Mouse (Mus musculus): ENCODE data around the gene Camsap2. TPM values are rescaled to one million over a fixed set of nuclear protein-coding genes. Genes with fewer than 3 reads are reported as not detected.

The Camsap2 gene
- total RNA-seq, 1 experiment from 2014 or later: 39.4 TPM

DNA sequence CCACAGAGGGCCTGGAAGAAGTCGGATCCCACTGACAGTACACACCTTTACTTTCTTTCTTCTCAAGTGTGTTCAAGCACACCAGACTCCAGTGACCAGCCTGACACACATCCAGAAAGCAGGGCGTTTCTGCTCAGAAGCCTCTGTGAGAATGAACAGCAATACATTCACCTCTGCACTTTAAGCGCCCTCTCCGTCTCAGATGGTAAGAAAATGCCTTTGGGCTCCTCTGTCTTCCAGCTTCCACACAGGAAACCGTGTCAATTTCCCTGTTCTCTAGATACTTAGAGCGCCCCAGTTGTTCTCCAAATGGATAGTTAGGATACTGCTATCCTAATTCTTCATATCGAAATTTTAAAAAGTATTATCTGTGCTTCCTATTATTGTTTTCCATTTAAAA, 2.2 kb downstream of the Camsap2 start:
- no peak for DNase-seq

DNA sequence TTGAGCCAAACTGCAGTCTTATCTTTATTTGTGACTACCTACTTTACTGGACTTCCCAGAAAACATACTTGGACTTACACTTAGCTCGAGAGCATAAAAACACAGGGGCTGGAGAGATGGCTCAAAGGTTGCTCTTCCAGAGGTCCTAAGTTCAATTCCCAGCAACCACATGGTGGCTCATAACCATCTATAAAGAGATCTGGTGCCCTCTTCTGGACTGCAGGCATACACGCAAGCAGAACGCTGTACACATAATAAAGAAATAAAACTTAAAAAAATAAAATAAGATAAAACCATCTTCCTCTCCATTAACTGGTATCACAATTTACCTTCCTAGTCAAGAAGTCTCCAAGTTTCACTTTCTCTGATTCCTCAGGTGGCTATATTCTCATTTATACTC, 5.4 kb downstream of the Camsap2 start:
- no peak for DNase-seq

DNA sequence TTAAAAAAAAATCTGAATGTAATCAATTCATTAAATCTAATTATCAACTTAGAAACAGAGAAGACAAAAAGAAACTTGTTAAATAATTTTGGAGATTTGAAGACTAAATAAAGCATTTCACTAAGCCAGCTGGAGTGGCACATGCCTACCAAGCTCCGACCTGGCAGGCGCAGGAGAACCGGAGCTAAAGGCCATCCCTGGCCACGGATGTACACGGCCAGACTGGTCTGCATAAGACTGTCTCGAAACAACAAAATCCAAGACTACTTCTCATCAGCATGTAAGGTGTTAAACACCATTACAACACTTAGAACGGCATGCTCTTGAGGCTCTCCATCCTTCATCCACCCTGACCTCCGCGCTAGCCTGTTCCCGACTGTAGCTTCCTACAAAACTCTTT, 11.2 kb downstream of the Camsap2 start:
- DNase-seq: no peak

DNA sequence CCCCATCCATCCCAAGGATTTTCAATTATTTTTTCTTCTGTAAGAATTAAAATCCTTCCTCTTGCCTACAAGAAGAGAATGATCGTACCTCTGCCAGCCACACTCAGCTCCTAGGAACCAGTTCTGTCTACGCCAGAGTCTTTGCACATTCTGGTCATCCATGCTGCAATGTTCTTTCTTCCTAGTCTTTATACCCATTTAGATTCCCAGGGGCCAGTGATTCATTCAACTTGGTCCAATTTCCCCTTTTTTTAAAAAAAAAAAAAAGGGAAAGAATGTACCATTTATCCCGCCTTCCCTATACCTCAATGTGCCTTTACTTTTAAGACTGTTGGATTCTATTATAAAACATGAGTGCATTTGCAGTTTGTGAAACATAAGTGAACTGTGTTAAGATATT, 12.4 kb downstream of the Camsap2 start:
- no peak for DNase-seq

DNA sequence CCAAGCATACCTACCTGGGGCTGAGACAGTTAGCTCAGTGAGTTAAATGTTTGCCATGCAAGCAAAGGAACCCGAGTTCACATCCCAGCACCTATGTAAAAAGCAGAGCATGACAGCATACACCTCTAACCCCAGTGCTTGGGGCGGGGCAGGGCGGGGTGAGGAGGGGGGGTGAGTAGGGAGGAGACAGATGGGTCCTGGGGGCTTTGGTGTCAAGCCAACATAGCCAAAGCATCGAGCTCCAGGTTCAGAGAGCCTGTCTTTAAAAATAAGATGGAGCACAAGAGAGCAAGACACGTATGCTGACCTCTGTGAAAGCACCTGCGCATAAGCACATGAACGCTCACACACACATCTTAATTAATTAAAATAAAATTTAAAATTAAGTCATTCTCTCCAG, 12.8 kb downstream of the Camsap2 start:
- DNase-seq: no peak

DNA sequence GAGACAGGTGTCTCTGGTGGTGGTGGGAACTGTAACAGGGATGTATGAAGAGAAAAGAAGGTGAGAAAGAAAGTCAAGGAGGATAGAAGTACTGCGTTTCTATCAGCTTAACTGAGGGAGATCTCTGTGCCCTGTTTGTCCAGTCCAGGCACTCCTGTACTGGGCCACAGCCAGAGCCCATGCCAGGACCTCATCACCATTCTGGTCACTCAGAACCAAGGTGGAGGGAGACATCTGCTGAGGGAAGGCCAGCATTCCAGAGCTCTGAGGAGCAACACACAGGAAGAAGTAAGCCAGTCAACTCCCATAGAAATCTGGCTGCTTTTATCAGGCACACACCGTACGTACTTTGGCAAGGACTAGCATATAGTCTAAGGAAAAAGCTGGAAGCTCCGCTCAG, 14.1 kb downstream of the Camsap2 start:
- no peak for DNase-seq

DNA sequence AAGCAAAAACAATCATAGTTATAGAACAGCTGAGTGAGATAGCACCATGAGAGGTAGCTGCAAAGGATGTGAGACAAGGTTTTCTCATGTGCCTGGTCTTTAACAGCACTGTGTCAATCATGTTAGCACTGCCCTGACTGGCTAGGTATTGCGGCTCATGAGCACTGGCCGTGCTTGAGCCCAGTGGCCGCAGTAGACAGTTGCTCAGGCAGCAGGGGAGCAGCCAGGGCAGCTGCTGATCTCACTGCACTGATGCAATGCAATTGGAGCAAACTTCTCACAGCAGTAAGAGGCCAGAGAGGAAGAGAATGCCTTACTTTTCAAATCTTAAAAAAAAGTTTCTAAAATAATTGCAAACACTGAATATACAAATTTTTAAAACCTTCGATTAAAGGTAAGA, 16.5 kb downstream of the Camsap2 start:
- DNase-seq: no peak

DNA sequence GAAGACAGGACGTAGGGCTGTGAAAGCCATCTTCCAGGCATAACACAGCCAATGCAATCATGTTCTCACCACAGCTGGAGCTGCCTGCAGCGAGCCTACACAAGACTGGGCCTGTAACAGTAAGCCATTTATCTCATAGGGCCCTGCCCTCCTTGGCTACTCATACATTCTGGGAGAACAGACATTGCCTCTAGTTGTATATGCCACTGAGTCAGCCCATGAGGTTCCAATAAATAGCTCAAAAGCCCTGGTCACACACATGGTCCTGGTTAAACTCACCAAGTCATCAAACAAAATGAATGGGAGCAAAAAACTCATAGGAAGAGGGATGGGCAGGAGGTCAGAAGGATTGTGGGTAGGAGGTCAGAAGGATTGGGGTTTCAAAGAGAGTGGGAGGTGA, 17.3 kb downstream of the Camsap2 start:
- no peak for DNase-seq

DNA sequence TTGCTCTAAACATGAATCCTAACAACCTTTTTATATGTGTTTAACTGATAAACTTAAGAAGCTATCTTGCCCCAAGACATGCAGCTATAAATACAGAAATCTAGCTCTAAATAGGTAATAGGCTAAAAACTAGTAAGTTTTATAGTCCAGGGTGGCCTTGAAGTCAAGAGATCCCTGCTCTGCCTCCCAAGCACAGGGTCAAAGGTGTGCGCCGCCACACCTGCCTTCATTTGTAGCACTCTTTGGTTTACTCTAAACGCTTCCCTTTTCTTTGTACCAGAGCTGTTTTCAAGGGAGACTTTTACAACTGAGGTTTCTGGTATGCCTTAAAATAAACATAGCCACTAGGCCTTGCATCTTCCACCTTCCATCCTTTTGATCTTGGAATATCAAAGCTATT, 18.3 kb downstream of the Camsap2 start:
- no peak for DNase-seq

DNA sequence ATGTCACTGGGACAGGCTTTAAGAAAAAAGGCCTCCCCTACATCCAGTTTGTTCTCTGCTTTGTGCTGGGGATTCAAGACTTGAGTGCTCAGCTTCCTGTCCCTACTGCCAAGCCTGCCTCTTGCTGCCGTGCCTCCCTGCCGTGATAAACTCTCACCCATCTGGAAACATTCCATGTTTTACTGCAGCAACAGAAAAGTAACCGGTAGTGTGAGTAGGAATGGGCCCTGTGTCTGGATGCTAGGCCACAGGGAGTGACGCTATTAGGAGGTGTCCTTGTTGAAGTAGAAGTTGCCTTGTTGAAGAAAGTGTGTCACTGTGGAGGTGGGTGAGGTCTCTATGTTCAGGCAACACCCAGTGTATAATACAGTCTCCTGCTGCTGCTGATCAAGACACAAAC, 20.0 kb downstream of the Camsap2 start:
- DNase-seq: no peak

DNA sequence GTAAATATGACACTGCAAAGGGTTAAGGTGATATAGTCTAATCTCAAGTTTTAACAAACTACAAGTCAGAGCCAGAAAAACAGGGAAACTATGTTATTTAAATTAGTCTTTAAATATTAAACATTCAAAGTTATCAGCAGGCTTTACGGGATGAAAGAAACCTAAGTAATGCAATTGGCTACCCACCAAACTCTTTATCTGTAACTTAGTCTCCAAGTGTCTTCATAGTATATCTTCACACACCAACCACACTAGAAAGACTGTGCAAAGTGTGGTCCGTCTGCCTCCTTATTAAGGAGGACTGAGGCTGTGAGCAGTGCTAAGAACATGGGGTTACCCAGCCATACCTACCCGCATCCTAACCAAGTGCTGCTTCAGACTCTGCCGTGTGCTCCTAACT, 23.6 kb downstream of the Camsap2 start:
- DNase-seq: no peak

DNA sequence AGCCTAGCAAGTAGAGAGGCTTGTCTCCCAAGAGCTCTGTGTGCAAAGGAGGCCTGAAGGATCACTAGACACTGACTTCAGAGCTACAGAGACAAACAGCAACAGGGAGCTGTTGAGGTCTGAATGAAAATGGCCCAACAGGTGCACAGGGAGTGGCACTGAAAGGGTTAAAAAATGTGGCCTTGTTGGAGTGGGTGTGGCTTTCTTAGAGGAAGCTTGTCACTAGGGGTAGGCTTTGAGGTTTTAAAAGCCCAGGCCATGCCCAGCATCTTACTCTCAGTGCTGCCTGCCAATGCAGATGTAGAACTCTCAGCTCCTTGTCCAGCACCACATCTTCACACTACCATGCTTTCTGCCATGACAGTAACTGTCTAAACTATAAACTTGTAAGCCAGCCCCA, 29.6 kb downstream of the Camsap2 start:
- DNase-seq: no peak

DNA sequence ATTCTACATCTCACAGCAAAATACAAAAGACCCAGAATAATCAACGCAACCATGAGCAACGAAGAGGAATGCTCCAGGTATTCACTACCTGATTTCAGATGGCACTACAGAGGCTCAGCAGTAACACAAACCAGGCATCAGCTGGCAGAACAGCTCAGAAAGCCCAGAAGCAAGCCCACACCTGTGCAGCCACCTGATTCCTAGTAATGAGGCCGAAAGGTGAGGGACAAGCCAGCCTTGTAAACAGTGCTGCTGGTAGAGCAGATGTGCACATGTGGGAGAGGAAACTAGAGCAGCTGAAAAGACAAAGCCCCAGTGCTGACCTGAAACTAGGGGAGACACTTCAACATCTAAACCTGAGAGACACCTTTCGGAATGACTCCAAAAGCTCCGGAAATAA, 36.7 kb downstream of the Camsap2 start:
- DNase-seq: no peak

DNA sequence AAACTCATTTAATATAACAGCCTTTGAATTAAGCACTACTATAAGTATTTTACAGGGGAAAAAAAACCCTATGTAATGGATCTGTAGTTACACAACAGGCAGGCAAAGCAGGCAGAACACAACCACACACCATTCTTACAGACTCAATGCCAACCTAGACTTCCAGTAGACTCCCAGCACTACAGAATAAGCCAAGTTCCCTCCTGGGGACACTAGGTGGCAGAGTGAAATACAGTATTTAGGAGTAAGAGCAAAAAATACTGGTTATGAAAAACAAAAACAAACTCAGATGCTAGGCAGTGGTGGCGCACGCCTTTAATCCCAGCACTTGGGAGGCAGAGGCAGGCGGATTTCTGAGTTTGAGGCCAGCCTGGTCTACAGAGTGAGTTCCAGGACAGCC, 39.5 kb downstream of the Camsap2 start:
- DNase-seq: peak; percentile 12

DNA sequence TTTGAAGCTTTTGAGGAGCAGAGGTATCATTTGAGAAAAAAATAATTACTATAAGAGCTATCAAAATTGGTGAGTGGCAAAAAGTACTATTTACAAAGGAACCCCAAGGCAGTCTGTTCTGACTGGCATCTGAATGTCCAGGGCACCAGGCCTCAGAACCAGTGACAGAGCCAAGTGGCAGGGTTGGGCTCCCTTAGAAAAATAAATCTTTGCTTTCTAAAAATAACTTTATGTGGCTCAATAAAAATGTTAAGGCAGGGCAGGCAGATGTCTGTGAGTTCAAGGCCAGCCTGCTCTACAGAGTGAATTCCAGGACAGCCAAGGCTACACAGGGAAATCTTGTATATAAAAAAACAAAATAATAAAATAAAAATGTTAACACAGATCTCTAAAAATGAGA, 51.9 kb downstream of the Camsap2 start:
- peak; percentile 7 for DNase-seq

DNA sequence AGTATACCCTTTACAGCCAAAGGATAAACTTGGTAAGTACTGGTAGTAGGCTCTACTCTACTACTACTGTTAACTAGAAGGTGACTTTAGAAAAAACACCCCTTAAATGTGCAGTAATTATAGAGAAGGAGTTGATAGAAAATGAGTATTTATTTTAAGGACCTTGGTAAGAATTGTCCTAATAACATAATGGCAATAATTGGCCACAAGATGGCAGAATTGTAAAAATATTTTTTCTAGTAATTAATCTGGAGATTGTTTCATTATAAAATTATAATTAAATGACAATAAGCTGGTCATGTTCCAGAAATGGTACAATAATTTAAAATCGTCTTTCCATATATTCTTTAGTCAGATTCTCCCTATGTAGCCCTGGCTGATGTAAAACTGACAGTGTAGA, 56.1 kb downstream of the Camsap2 start:
- DNase-seq: no peak

DNA sequence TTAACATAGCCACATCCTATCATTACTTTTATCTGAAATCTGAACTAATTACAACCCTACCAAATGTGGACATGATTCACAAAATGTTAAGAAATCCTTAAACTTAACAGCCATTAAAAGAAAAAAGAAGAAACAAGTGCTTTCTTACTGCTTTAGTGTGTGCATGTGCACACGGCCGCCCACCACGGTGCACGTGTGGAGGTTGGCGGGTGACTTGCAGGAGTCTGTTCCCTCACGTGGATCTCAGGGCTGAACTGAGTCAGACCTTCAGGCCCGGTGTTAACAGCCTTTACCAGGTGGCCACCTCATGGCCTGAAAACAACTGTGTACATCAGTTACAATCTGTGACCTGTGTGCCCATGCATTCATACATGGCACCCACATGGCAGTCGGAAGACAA, 68.5 kb downstream of the Camsap2 start:
- DNase-seq: no peak

DNA sequence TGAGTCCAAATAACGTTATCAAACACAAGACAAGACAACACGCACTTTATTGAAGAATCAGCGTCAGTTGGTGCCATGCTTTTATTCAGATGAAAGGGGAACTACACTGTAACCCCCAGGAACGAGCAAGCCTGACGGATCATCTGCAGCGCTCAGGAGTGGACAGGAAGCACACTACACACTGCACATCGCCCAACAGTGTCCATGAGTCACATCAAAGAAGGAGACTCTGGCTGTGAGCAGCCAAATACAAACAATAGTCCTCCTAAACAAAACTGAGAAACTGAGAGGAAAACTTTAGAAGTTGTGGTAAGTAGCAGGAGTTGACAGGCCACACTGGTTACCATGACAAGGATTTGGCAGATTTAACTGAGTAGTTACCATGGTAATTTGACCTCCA, 77.7 kb downstream of the Camsap2 start:
- no peak for DNase-seq

DNA sequence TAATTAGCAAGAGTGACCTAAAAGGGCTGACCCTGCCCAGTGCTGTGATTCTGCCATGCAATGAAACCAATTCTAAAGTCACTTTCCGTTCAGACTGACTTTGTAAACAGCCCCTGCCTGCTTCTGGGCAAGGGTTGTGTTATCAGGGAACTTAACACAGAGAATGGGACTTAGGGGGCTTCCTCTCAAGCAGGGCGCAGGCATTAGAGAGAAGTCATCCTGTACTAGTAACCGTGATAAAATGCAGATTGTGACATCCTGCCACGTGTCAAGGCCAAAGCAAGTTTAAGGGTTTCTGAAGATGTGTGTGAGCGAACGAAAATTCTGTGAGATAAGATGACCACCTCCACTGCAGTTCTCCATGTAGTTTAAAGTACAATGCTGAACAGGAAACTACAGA, 79.8 kb downstream of the Camsap2 start:
- DNase-seq: no peak

DNA sequence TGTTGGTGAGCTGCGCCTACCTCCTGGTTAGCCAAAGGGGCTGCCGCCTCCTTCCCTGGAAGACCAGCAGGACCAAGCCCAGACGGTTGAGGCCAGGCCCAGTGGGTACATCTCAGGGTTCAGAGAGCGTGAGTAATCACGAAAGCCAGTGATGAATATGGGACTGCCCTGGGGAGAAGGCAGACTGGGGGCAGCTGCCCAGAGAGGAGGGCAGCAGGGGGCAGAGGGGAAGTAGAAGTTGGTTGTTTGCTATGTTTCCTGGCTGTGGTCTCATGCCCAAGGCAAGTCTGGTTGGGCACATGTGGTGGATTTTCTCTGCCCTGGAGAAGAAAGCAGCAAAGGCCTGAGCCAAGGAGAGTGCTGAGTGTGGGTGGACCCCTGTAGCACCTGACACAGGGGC, 82.5 kb downstream of the Camsap2 start:
- DNase-seq: no peak

DNA sequence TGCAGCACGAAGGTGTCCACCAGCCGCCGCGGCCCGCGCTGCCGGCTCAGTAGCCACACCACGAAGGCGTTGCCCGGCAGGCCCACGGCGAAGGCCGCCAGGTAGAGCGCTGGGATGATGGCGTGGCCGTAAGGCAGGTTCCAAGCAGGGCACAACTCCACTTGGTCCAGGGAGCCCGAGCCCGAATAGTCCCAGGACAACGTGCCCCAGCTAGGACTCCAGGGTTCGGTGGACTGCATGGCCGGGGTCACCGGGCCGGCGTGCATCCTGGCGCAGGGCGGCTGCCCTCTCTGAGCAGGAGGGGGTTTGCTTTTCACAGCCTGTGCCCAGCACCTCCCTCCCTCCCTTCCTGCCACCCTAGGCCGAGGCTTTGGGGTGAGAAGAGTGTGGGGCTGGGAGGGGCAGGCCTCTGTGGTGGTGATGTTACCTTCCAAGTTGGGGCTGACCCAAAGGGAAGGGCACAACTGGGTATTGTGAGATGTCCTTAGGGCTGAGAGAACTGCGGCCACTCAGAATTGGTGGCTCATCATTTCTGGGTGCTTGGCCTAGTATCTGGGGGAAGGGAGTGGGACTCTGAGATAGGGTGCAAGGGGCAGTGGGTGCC, 85.2 kb downstream of the Camsap2 start, which contains the start of gene Gpr25:
Gpr25 (minus strand) TSS at position 239 of the 604 bp plus-strand sequence.
- DNase-seq: no peak

DNA sequence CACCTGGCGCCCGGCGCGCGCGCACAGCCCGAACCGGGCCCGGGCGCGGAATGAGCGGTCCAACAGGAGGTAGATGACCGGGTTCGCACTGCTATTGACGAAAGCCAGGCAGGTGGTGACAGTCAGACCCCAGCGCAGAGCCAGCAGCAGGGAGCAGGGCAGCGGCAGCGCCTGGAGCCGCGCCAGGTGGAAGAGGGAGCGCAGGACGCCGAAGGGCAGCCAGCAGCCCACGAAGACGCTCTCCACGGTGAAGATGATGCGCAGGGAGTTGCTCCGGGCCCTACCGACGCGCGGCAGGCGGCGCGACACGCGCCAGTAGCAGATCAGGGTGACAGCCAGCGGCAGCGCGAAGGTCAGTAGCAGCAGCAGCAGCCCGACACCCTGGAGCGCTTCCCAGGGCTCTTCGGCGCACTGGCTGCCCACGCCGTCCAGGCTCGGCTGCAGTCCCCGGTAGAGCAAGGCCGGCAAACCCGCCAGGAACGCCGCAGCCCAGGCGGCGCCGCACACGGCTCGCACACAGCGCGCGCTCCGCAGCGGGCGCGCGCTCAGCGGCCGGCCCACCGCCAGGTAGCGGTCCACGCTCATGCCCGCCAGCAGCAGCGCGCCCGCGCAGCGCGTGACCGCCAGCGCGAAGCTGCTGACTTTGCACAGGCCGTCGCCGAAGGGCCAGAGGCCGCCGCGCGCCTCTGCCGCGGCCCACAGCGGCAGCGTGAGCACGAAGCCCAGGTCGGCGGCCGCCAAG, 85.8 kb downstream of the Camsap2 start:
- peak; percentile 62 for DNase-seq

DNA sequence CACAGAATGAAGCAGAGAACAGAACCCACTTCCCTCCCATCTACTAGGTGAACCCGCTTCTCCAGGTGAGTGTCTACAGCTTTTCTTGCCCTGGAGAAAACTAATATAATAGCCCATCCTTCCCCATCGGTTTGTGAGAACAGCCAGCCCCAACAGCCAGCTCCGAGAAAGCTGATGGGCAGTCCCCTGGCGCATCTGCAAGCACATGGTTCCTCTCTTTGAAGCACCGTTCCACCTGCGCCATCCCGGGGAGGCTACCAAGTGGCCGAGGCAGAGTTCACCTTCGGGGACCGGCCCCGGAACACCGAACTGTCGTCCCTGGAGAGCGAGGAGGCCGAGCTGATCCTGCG, 86.4 kb downstream of the Camsap2 start:
- DNase-seq: no peak

DNA sequence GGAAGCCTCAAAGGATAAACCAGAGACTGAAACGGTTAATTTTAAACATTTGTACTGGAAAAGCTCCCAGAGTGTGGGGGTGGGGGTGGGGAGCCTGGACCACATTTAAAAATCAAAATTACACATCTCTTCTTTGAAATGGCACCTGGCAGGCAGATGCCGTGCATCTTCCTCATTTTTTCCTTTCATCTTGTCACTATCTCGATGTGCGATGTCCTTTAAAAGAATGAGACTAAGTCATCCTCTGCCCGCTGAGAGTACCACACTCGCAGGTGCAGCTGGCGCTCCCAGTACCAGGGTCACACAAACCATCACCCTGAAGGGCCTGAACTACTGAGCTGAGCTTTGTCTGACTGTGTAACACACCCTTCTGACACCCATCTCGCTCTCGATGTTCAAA, 87.4 kb downstream of the Camsap2 start:
- DNase-seq: no peak

DNA sequence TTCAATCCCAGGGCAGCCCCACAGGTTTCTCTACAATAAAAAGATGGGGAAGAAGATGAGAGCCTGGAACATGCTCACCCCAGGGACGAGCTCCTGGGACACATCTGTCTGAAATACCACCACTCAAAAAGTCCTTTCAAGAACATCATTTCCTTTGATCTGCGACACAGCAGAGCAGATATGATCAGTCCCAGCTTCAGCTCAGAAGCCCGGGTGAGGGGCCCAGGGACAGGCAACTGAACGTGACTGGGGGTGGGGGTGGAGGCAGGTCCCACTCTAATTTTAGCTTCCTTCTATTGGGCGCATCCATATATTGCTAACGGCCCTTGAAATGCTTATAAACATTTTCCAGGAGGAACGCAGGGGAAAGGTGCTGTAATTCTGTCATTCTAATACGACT, 90.2 kb downstream of the Camsap2 start:
- no peak for DNase-seq
